Mouse (Mus musculus) ES-Bruce4 (cell line): ENCODE measurements around the gene Iltifb. TPM values are rescaled to one million over a fixed set of nuclear protein-coding genes. Genes with fewer than 3 reads are reported as not detected.
"Not testable (repeated sequence)": the region's sequence is repeated elsewhere in the genome, so short reads cannot be mapped to it uniquely, and the experiment has no call there.

ENCODE experiments used
- H3K27ac ChIP-seq: 2 replicates; pipeline ENCODE4 v1.5.1; 2012; ENCODE audit warnings: low read length, inconsistent platforms; ENCODE audit not compliant: insufficient read depth
- H3K27me3 ChIP-seq: 2 replicates; pipeline ENCODE4 v1.6.1; 2012; ENCODE audit warnings: mild to moderate bottlenecking, low read length, inconsistent platforms; ENCODE audit not compliant: control insufficient read depth, poor library complexity, insufficient read depth, severe bottlenecking
- H3K36me3 ChIP-seq: 2 replicates; pipeline ENCODE4 v1.6.1; 2012; ENCODE audit warnings: inconsistent platforms, mild to moderate bottlenecking, low read length, moderate library complexity; ENCODE audit not compliant: control insufficient read depth, poor library complexity, insufficient read depth, severe bottlenecking
- H3K4me1 ChIP-seq: one replicate; pipeline ENCODE4 v1.8.1; 2011; ENCODE audit warnings: low read length; ENCODE audit not compliant: control insufficient read depth, insufficient read depth
- H3K4me3 ChIP-seq: 2 replicates; pipeline ENCODE4 v1.5.1; 2011; ENCODE audit warnings: low read depth, mild to moderate bottlenecking, low read length
- H3K9ac ChIP-seq: 2 replicates; pipeline ENCODE4 v1.6.1; 2012; ENCODE audit warnings: low read depth, mild to moderate bottlenecking, inconsistent platforms; ENCODE audit not compliant: poor library complexity, severe bottlenecking
- H3K9me3 ChIP-seq: replicated peaks from 2 replicates; pipeline ENCODE4 v1.6.1; 2012; ENCODE audit warnings: mild to moderate bottlenecking, low read length, inconsistent platforms; ENCODE audit not compliant: control insufficient read depth, poor library complexity, insufficient read depth, severe bottlenecking
- CTCF ChIP-seq: IDR thresholded peaks from one replicate; pipeline ENCODE4 v1.8.1; 2011; ENCODE audit warnings: low read depth, low read length
- EP300 ChIP-seq: IDR thresholded peaks from 2 replicates; pipeline ENCODE4 v1.6.1; 2011; ENCODE audit warnings: low read depth, low read length; ENCODE audit not compliant: insufficient read depth
- POLR2A ChIP-seq: IDR thresholded peaks from one replicate; pipeline ENCODE4 v1.8.1; 2011; ENCODE audit warnings: low read length; ENCODE audit not compliant: insufficient read depth
- polyA plus RNA-seq: library from polyadenylated mRNA; stranded (reverse); fragments of >200 nt; gene quantifications from 2 replicates; pipeline ENCODE4 v1.2.4, GENCODE M21; 2011; ENCODE audit warnings: low read depth; ENCODE audit not compliant: missing spikeins, insufficient read depth, insufficient read length

Gene Iltifb
- polyA plus RNA-seq, 1 experiment, result not detected

DNA sequence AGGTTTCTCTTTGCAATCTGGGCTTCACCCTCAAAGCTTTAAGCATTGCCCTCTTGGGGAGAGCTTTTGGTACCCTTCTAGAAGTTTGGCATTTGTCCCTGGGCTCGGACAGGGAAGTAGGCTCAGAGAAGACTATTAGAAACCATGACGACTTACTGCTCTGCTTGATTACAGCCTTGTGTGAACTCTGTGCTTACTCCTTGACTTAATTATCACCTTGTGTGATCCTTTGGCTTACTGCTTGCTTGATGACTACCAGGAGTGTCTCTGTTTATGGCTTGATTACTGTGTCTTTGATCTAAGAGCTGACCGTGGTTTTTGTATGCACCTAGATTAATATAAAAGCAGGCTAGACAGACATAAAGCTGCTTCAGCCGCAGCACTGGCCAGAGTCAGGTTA is 16.8 kb downstream of the Iltifb start:
- not testable (repeated sequence) for H3K4me1 ChIP-seq, H3K36me3 ChIP-seq, H3K27me3 ChIP-seq, H3K4me3 ChIP-seq, H3K9me3 ChIP-seq, H3K27ac ChIP-seq, H3K9ac ChIP-seq

DNA sequence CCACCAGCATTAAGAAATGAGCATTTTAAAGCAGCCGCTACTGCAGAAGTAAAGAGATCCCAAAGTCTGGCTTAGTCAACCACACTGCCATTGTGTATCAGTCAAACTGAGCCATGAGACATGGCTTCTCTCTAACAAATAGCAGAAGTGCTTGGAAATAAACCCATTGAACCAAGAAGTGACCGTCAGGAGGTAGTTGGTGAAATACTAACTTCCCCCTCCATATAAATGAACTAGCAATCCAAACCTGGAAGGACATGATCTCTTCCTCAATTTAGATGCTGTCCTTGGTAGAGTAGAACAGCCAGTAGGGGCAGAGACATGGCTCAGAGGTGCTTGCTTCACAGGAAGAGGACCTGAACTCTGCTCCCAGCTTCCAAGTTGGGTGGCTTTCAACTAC is 23.4 kb downstream of the Iltifb start:
- H3K36me3 ChIP-seq, H3K4me3 ChIP-seq, H3K4me1 ChIP-seq, H3K27ac ChIP-seq, H3K9me3 ChIP-seq, H3K27me3 ChIP-seq, H3K9ac ChIP-seq: not testable (repeated sequence)

DNA sequence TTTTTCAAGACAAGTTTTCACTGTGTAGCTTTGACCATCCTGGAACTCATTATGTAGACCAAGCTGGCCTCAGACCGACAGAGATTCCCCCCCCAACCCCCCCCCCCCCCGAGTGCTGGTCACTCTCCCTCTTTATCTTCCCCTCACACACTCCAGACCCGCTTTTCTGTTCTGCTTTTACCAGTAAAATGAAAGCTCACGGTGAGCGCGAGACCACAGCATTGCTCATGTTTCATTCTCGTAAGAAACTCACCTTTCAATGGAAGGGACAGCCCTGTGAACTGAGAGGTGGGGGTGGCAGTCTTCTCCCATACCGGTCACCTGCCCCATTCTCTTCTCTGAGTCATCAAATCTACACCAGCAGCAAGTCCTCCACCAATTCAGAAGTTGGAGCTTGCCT is 26.0 kb downstream of the Iltifb start:
- H3K4me1 ChIP-seq, H3K9me3 ChIP-seq, H3K9ac ChIP-seq, H3K27me3 ChIP-seq, H3K36me3 ChIP-seq, H3K4me3 ChIP-seq, H3K27ac ChIP-seq: not testable (repeated sequence)

- H3K4me1 ChIP-seq, H3K27me3 ChIP-seq, H3K9ac ChIP-seq, H3K27ac ChIP-seq, H3K36me3 ChIP-seq, H3K9me3 ChIP-seq, H3K4me3 ChIP-seq: not testable (repeated sequence)
Observed at GRCm38 (mm10) chr10:118258388-118258787, 36.5 kb downstream of the Iltifb start, which contains the start of gene Gm32802. Gene Gm32802, plus strand, starts transcription at chr10:118258688.

- no peak overlapping the region for H3K27ac ChIP-seq
- no peaks in the 10 kb centered on the region for H3K4me1 ChIP-seq
- H3K9me3 ChIP-seq, result peaks cover 10% of the 10 kb centered on the region
- TF ChIP-seq POLR2A, result no peak
- no peak for TF ChIP-seq CTCF
- no peak for TF ChIP-seq EP300
- no peak overlapping the region for H3K4me3 ChIP-seq
- H3K9ac ChIP-seq, result no peak overlapping the region
- no peaks in the 10 kb centered on the region for H3K27me3 ChIP-seq
- no peaks in the 10 kb centered on the region for H3K36me3 ChIP-seq
Observed at GRCm38 (mm10) chr10:118250852-118251295, 44.0 kb downstream of the Iltifb start.

GRCm38 (mm10) chr10:118249006-118249595 is 45.7 kb downstream of the Iltifb start:
- H3K4me3 ChIP-seq, H3K4me1 ChIP-seq, H3K27me3 ChIP-seq: not testable (repeated sequence)

DNA sequence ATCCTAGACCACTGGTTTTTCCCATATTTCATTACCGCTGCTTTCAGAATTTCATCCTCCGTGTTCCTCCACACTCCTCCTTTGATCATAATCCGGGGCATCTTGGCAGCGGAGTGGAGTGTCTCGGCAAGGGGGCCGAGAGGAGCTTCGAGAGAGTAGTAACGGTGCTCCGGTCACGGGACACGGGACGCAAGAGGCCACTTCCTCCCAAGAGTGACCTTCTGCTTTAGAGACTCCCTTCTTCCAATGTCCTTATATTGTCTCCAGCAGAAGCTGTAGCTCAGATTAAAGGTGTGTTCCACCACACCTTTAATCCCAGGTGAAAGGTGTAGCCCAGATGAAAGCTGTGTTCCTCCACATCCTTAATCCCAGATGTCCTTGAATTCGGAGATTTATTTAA is 54.2 kb downstream of the Iltifb start, which contains the start of gene Gm32717:
Gm32717 (minus strand) TSS at position 101 of the 400 bp plus-strand sequence.
- not testable (repeated sequence) for H3K4me1 ChIP-seq, H3K27me3 ChIP-seq, H3K9me3 ChIP-seq, H3K36me3 ChIP-seq, H3K4me3 ChIP-seq, H3K9ac ChIP-seq, H3K27ac ChIP-seq

More at GRCm38 (mm10) chr10:118249006-118249595, 45.7 kb downstream of the Iltifb start:
- H3K27ac ChIP-seq, H3K36me3 ChIP-seq, H3K9ac ChIP-seq: not testable (repeated sequence)
- H3K9me3 ChIP-seq, result peaks cover 10% of the 10 kb centered on the region

Other genes with a start within 250 kb of the Iltifb start
- 23.5 and 33.0 TPM in 2 replicates for gene Mdm1, start 153.2 kb downstream of the Iltifb start, polyA plus RNA-seq
- not detected in 2 replicates for gene Il22, start 90.1 kb downstream of the Iltifb start, polyA plus RNA-seq
- gene Gm32717, start 54.3 kb downstream of the Iltifb start, polyA plus RNA-seq, result not detected in 2 replicates
- gene Gm32802, start 36.4 kb downstream of the Iltifb start, polyA plus RNA-seq, result not detected in 2 replicates
- gene Gm9040, start 31.9 kb upstream of the Iltifb start, polyA plus RNA-seq, result not detected in 2 replicates
- gene Gm9044, start 37.4 kb upstream of the Iltifb start, polyA plus RNA-seq, result not detected in 2 replicates
- not detected in 2 replicates for gene Gm9045, start 42.8 kb upstream of the Iltifb start, polyA plus RNA-seq
- gene Gm9046, start 48.2 kb upstream of the Iltifb start, polyA plus RNA-seq, result not detected in 2 replicates
- gene Gm9048, start 53.6 kb upstream of the Iltifb start, polyA plus RNA-seq, result not detected in 2 replicates
- gene Gm9049, start 59.1 kb upstream of the Iltifb start, polyA plus RNA-seq, result not detected in 2 replicates
- gene Ifng, start 146.0 kb upstream of the Iltifb start, polyA plus RNA-seq, result not detected in 2 replicates